Mouse (Mus musculus) lung, adult 2 months (tissue): ENCODE measurements at regions not wholly inside any gene's neighbourhood (a gene's known extent, or its start where the extent isn't known, plus 50 kb on each side); places are given as distances from the start of the nearest gene placed in this dataset.
"Not testable (repeated sequence)": the region's sequence is repeated elsewhere in the genome, so short reads cannot be mapped to it uniquely, and the experiment has no call there.

Source experiments
- CTCF ChIP-seq: fragments of 200-500 bp; IDR thresholded peaks from 2 replicates; pipeline ENCODE4 v1.5.1; 2011; ENCODE audit warnings: mild to moderate bottlenecking, low read length, control low read depth; ENCODE audit not compliant: insufficient read depth
- POLR2A ChIP-seq: fragments of 200-500 bp; IDR thresholded peaks from 2 replicates; pipeline ENCODE4 v1.6.1; 2011; ENCODE audit warnings: low read depth, mild to moderate bottlenecking, control low read depth, low read length, borderline replicate concordance; ENCODE audit errors: extremely low read depth

- TF ChIP-seq POLR2A, CTCF: not testable (repeated sequence)
These were observed 68.3 kb upstream of the Gm21119 start for GRCm38 (mm10) chr8:20546401-20546800.
